ENCODE assay signal across 19 mouse cellular contexts in the genomic region with DNA sequence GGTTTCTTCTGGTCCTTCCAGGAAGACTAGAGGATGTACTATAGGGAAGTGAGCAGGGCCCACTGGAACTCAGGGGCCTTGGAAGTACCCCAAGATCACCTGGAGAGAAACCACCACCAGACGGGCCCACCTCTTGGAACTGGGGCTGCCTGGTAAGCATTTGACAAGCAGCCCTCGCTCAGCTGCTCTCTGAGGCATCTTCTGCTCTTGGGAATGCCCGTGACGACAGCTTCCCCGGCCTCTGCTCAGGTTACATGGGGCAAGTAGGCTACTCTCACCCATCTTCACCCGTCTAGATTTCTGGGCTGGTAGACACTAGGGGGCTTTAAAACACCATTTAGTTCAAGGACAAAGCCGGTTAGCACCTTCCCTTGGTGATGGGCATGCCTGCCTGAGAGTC. TPM values are rescaled to one million over a fixed set of nuclear protein-coding genes. Genes with fewer than 3 reads are reported as not detected.
A peak's percentile ranks its signal among the peaks of the same experiment; 100 is the strongest.
DNase-seq lines count a peak whose midpoint lies in the region; ATAC-seq and TF ChIP-seq lines count a peak whose summit lies in the region.
"Had no signal": no experiment of that assay in that cellular context is flagged by ENCODE, and none has a peak within 500 bp of the region (broad histone marks: within the 10 kb centered on the region; RNA-seq: fewer than 3 reads in every experiment).

No protein-coding gene starts in this region.

- peak overlapping the region; percentile 95 for H3K27ac ChIP-seq in gastrocnemius, adult 2 months
- H3K27ac ChIP-seq in layer of hippocampus, adult 2 months = peak overlapping the region; percentile 93
- 0 out of 2 replicates have a peak overlapping the region, but pooled peaks have one; percentile 37 for H3K27ac ChIP-seq in macrophage

- peak overlapping the region; percentile 88 for H3K4me3 ChIP-seq in gastrocnemius, adult 2 months
- H3K4me3 ChIP-seq in layer of hippocampus, adult 2 months = peak overlapping the region; percentile 100
- H3K4me3 ChIP-seq in macrophage (ENCODE audit: inconsistent target) = no peak overlapping the region

- H3K79me2 ChIP-seq in macrophage (ENCODE audit: inconsistent target) = peaks cover 74% of the 10 kb centered on the region

- no peak for TF ChIP-seq CTCF in gastrocnemius, adult 2 months (IDR thresholded peaks at IDR 0.05)
- 0 out of 2 replicates have a peak, but pooled peaks have one; percentile 4 for TF ChIP-seq CTCF in layer of hippocampus, adult 2 months (conservative IDR thresholded peaks at IDR 0.05)

- peaks cover 28% of the 10 kb centered on the region; the same call in 1 of the 2 replicates for H3K36me3 ChIP-seq in macrophage (ENCODE audit: inconsistent target)

- WGBS in macrophage (ENCODE audit: missing documents) = 87% methylated on average over 7 of the region's 7 CpGs

- intact Hi-C loops in gastrocnemius, adult 2 months (cut with DNase I) = no loop called here
- intact Hi-C loops in gastrocnemius, postnatal 36 days (cut with DNase I) = no loop called here

- no peak for ATAC-seq in granulocyte monocyte progenitor cell, adult 5-6 weeks (replicated peaks; ENCODE audit: poor library complexity, severe bottlenecking)
- ATAC-seq: activated CD4-positive, CD25-positive, alpha-beta regulatory T cell, adult 4 months; Patski had no signal

- DNase-seq in gastrocnemius, adult 2 months = peak; percentile 72
- DNase-seq in gastrocnemius, postnatal 36 days = no peak
- DNase-seq in layer of hippocampus, adult 2 months (ENCODE audit: low spot score in 2 of 2) = no peak
- no peak for DNase-seq in layer of hippocampus, adult 9-11 months
- DNase-seq in right cerebral cortex, postnatal 25 days = peak; percentile 2
- no peak for DNase-seq in right cerebral cortex, adult 2 months (ENCODE audit: low spot score in 2 of 2)
- DNase-seq: adrenal gland, postnatal 14 days; heart, adult 11 months; heart, postnatal 10 days; kidney, adult 8-10 months; kidney, postnatal 36 days; midbrain, embryonic 14.5 days; thymus, postnatal 4 days had no signal

RNA-seq across cellular contexts. Expression of a gene that starts 2.8 kb away (rescaled TPM):
- 100 to 1,000 TPM in 1 of 2 experiments, 10 to 100 TPM in 1; 99.2 to 113 TPM for total RNA-seq in gastrocnemius, adult 2 months (2021)
- total RNA-seq in gastrocnemius, postnatal 36 days (2021) = 100 to 1,000 TPM in 1 of 2 experiments, 10 to 100 TPM in 1; 92.4 to 109 TPM
- total RNA-seq in layer of hippocampus, adult 2 months (2021) = 100 to 1,000 TPM; 309 to 325 TPM
- 100 to 1,000 TPM; 135 to 409 (median 299) TPM for total RNA-seq in macrophage (2018; cell fraction: chromatin; rRNA removed)
- 100 to 1,000 TPM in 9 of 26 experiments, 10 to 100 TPM in 17; 75.7 to 115 (median 97.2) TPM for total RNA-seq in macrophage (2018; cell fraction: cytosol; rRNA removed)
- 100 to 1,000 TPM; 110 to 386 (median 202) TPM for total RNA-seq in macrophage (2018; cell fraction: nucleus; rRNA removed)
- polyA plus RNA-seq in macrophage (2018) = 85.4 to 112 TPM (median 98.6 TPM) in 3 replicates
- total RNA-seq in granulocyte monocyte progenitor cell, adult 5-6 weeks (2014; fragmentation: Nextera tagmentation) = 81.0 and 105 TPM in 2 replicates
- total RNA-seq in granulocyte monocyte progenitor cell, adult 5-6 weeks (2017) = 38.5 and 39.5 TPM in 2 replicates

RNA-seq across cellular contexts. Expression of a gene that starts 18.6 kb away (rescaled TPM):
- 10 to 100 TPM; 10.3 to 16.0 TPM for total RNA-seq in gastrocnemius, adult 2 months (2021)
- 10 to 100 TPM; 10.8 to 11.3 TPM for total RNA-seq in gastrocnemius, postnatal 36 days (2021)
- 10 to 100 TPM; 39.4 to 47.0 TPM for total RNA-seq in layer of hippocampus, adult 2 months (2021)
- total RNA-seq in macrophage (2018; cell fraction: chromatin; rRNA removed) = 10 to 100 TPM in 25 of 26 experiments, 1 to 10 TPM in 1; 8.1 to 50.6 (median 34.1) TPM
- total RNA-seq in macrophage (2018; cell fraction: cytosol; rRNA removed) = 1 to 10 TPM; 3.7 to 8.0 (median 5.6) TPM
- 10 to 100 TPM in 24 of 26 experiments, 1 to 10 TPM in 2; 6.9 to 45.0 (median 18.9) TPM for total RNA-seq in macrophage (2018; cell fraction: nucleus; rRNA removed)
- polyA plus RNA-seq in macrophage (2018) = 3.3 to 6.8 TPM (median 5.9 TPM) in 3 replicates
- total RNA-seq in granulocyte monocyte progenitor cell, adult 5-6 weeks (2014; fragmentation: Nextera tagmentation) = 19.2 and 20.9 TPM in 2 replicates
- 9.7 and 11.2 TPM in 2 replicates for total RNA-seq in granulocyte monocyte progenitor cell, adult 5-6 weeks (2017)

RNA-seq across cellular contexts. Expression of a gene that starts 28.5 kb away (rescaled TPM):
- under 1 TPM; 0.08 to 0.28 TPM for total RNA-seq in gastrocnemius, adult 2 months (2021)
- total RNA-seq in gastrocnemius, postnatal 36 days (2021) = under 1 TPM; 0.12 to 0.13 TPM
- 100 to 1,000 TPM; 305 to 320 TPM for total RNA-seq in layer of hippocampus, adult 2 months (2021)
- under 1 TPM in 20 of 26 experiments, not detected in 6; 0.08 to 0.56 (median 0.22) TPM for total RNA-seq in macrophage (2018; cell fraction: chromatin; rRNA removed)
- under 1 TPM in 2 of 26 experiments, not detected in 24; under 0.01 TPM for total RNA-seq in macrophage (2018; cell fraction: cytosol; rRNA removed)
- total RNA-seq in macrophage (2018; cell fraction: nucleus; rRNA removed) = under 1 TPM in 15 of 26 experiments, not detected in 11; 0.11 to 0.82 (median 0.25) TPM
- not detected in 3 replicates for polyA plus RNA-seq in macrophage (2018)
- not detected in 2 replicates for total RNA-seq in granulocyte monocyte progenitor cell, adult 5-6 weeks (2014; fragmentation: Nextera tagmentation)
- total RNA-seq in granulocyte monocyte progenitor cell, adult 5-6 weeks (2017) = not detected in 2 replicates
- polyA plus RNA-seq: activated CD4-positive, CD25-positive, alpha-beta regulatory T cell, adult 4 months had no signal

RNA-seq across cellular contexts. Expression of a gene that starts 39.5 kb away (rescaled TPM):
- not detected for total RNA-seq in gastrocnemius, adult 2 months (2021)
- not detected for total RNA-seq in gastrocnemius, postnatal 36 days (2021)
- 1 to 10 TPM in 1 of 2 experiments, under 1 TPM in 1; 0.59 to 1.1 TPM for total RNA-seq in layer of hippocampus, adult 2 months (2021)
- 1 to 10 TPM in 17 of 26 experiments, under 1 TPM in 9; 0.62 to 2.3 (median 1.2) TPM for total RNA-seq in macrophage (2018; cell fraction: chromatin; rRNA removed)
- under 1 TPM in 13 of 26 experiments, not detected in 13; under 0.01 to 0.15 (median 0.04) TPM for total RNA-seq in macrophage (2018; cell fraction: cytosol; rRNA removed)
- under 1 TPM; 0.14 to 0.68 (median 0.39) TPM for total RNA-seq in macrophage (2018; cell fraction: nucleus; rRNA removed)
- not detected in 3 replicates for polyA plus RNA-seq in macrophage (2018)
- not detected in 2 replicates for total RNA-seq in granulocyte monocyte progenitor cell, adult 5-6 weeks (2014; fragmentation: Nextera tagmentation)
- total RNA-seq in granulocyte monocyte progenitor cell, adult 5-6 weeks (2017) = 0.31 TPM in 1 of 2 replicates, not detected in the other
- total RNA-seq: heart, postnatal 10 days had no signal
- polyA plus RNA-seq: C2C12; forebrain, embryonic 11.5 days had no signal

RNA-seq across cellular contexts. Expression of a gene that starts 53.4 kb away (rescaled TPM):
- total RNA-seq in gastrocnemius, adult 2 months (2021) = 1 to 10 TPM; 6.8 to 7.1 TPM
- 1 to 10 TPM; 4.5 to 6.6 TPM for total RNA-seq in gastrocnemius, postnatal 36 days (2021)
- total RNA-seq in layer of hippocampus, adult 2 months (2021) = 10 to 100 TPM; 20.8 to 22.8 TPM
- total RNA-seq in macrophage (2018; cell fraction: chromatin; rRNA removed) = 10 to 100 TPM in 21 of 26 experiments, 1 to 10 TPM in 5; 2.6 to 51.8 (median 35.5) TPM
- total RNA-seq in macrophage (2018; cell fraction: cytosol; rRNA removed) = 10 to 100 TPM in 19 of 26 experiments, 1 to 10 TPM in 7; 1.7 to 15.8 (median 12.4) TPM
- 10 to 100 TPM in 18 of 26 experiments, 1 to 10 TPM in 8; 2.2 to 36.7 (median 24.6) TPM for total RNA-seq in macrophage (2018; cell fraction: nucleus; rRNA removed)
- polyA plus RNA-seq in macrophage (2018) = 4.9 to 8.7 TPM (median 8.4 TPM) in 3 replicates
- total RNA-seq in granulocyte monocyte progenitor cell, adult 5-6 weeks (2014; fragmentation: Nextera tagmentation) = 12.2 and 21.8 TPM in 2 replicates
- 0.34 and 0.93 TPM in 2 replicates for total RNA-seq in granulocyte monocyte progenitor cell, adult 5-6 weeks (2017)

Comparison
In these comparisons a context has a peak if more than half of its experiments do, and no peak if none do; other contexts are left out.
1. DNase-seq: peak in gastrocnemius, adult 2 months (single experiment) and right cerebral cortex, postnatal 25 days (single experiment); none in gastrocnemius, postnatal 36 days (0 of 2), layer of hippocampus, adult 2 months (0 of 2), layer of hippocampus, adult 9-11 months (single experiment) and right cerebral cortex, adult 2 months (0 of 2).
2. H3K27ac ChIP-seq: peak in every context shown above with its lines; median percentile 95 in gastrocnemius, adult 2 months; 93 in layer of hippocampus, adult 2 months; 37 in macrophage.
3. RNA of a gene that starts 28.5 kb away (total RNA-seq): 305 to 320 TPM in layer of hippocampus, adult 2 months; 0.08 to 0.28 TPM in gastrocnemius, adult 2 months, 0.12 to 0.13 TPM in gastrocnemius, postnatal 36 days and not detected in granulocyte monocyte progenitor cell, adult 5-6 weeks; every median in the first group is over 100 times any median in the second.